Mouse (Mus musculus) MEL (cell line): ENCODE data around the gene 4833420G17Rik. TPM values are rescaled to one million over a fixed set of nuclear protein-coding genes. Genes with fewer than 3 reads are reported as not detected.

Source experiments
- DNase-seq: peaks from one replicate; pipeline ENCODE4 v3.0.0; 2011; ENCODE audit warnings: low read depth, low spot score
- H3K27ac ChIP-seq: 2 replicates; pipeline ENCODE4 v1.5.1; 2012; ENCODE audit warnings: low read depth, mild to moderate bottlenecking, control low read depth, low read length, moderate library complexity; ENCODE audit not compliant: control insufficient read depth
- H3K27me3 ChIP-seq, 2 experiments: fragments of 150-350 bp in 1 of 2; sonication (generic) in 1 of 2; 2 replicates each; pipeline ENCODE4 v1.6.1; 2012; ENCODE audit warnings: low read length in 2 of 2, mild to moderate bottlenecking in 2 of 2, improper control_type of control experiment in 1 of 2, moderate library complexity in 1 of 2; ENCODE audit not compliant: insufficient read depth in 2 of 2, control insufficient read depth in 1 of 2
- H3K36me3 ChIP-seq, 2 experiments: 2 replicates each; pipeline ENCODE4 v1.6.1; 2012 to 2014; ENCODE audit warnings: low read length in 2 of 2, improper control_type of control experiment in 1 of 2, inconsistent platforms in 1 of 2, mild to moderate bottlenecking in 1 of 2; ENCODE audit not compliant: insufficient read depth in 2 of 2, control insufficient read depth in 1 of 2
- H3K4me1 ChIP-seq, 2 experiments: fragments of 150-350 bp in 1 of 2; sonication (generic) in 1 of 2; 2 replicates each; pipeline ENCODE4 v1.6.1; 2012; ENCODE audit warnings: low read length in 2 of 2, improper control_type of control experiment in 1 of 2, mild to moderate bottlenecking in 1 of 2; ENCODE audit not compliant: insufficient read depth in 2 of 2, control insufficient read depth in 1 of 2
- H3K4me3 ChIP-seq, 2 experiments: fragments of 150-350 bp in 1 of 2; sonication (generic) in 1 of 2; 2 replicates each; pipeline ENCODE4 v1.5.1; 2012; ENCODE audit warnings: low read depth in 2 of 2, low read length in 2 of 2, mild to moderate bottlenecking in 2 of 2, moderate library complexity in 2 of 2, control low read depth in 1 of 2, improper control_type of control experiment in 1 of 2; ENCODE audit not compliant: control insufficient read depth in 1 of 2, insufficient read depth in 1 of 2
- H3K79me2 ChIP-seq: 2 replicates; pipeline ENCODE4 v1.6.1; 2012; ENCODE audit warnings: mild to moderate bottlenecking, low read length, moderate library complexity; ENCODE audit not compliant: control insufficient read depth, poor library complexity, insufficient read depth
- H3K9ac ChIP-seq: 2 replicates; pipeline ENCODE4 v1.6.1; 2012; ENCODE audit warnings: low read depth, mild to moderate bottlenecking, control low read depth, low read length, moderate library complexity; ENCODE audit not compliant: control insufficient read depth, poor library complexity, severe bottlenecking
- H3K9me3 ChIP-seq: fragments of 150-350 bp; sonication (generic); replicated peaks from 2 replicates; pipeline ENCODE4 v1.6.1; 2012; ENCODE audit warnings: mild to moderate bottlenecking, low read length, improper control_type of control experiment, moderate library complexity; ENCODE audit not compliant: insufficient read depth
- CHD2 ChIP-seq: IDR thresholded peaks from 2 replicates; pipeline ENCODE4 v1.6.1; 2011; ENCODE audit warnings: low read length, improper control_type of control experiment
- EP300 ChIP-seq, 2 experiments: IDR thresholded peaks; 2 replicates each; pipeline ENCODE4 v1.6.1; 2011; ENCODE audit warnings: improper control_type of control experiment in 2 of 2, low read length in 2 of 2, low read depth in 1 of 2, mild to moderate bottlenecking in 1 of 2
- ETS1 ChIP-seq: IDR thresholded peaks from 2 replicates; pipeline ENCODE4 v1.6.1; 2012; ENCODE audit warnings: low read depth, mild to moderate bottlenecking, inconsistent platforms, low read length, improper control_type of control experiment, moderate library complexity
- GATA1 ChIP-seq: IDR thresholded peaks from 2 replicates; pipeline ENCODE4 v1.6.1; 2011; ENCODE audit warnings: low read depth, low read length, improper control_type of control experiment
- KAT2A ChIP-seq: conservative IDR thresholded peaks from 2 replicates; pipeline ENCODE4 v1.6.1; 2012; ENCODE audit warnings: low read depth, low read length, improper control_type of control experiment, inconsistent platforms
- MAFK ChIP-seq: IDR thresholded peaks from 2 replicates; pipeline ENCODE4 v1.6.1; 2011; ENCODE audit warnings: low read depth, mild to moderate bottlenecking, low read length, improper control_type of control experiment, borderline replicate concordance
- NELFE ChIP-seq: IDR thresholded peaks from 2 replicates; pipeline ENCODE4 v1.6.1; 2011; ENCODE audit warnings: low read depth, low read length, improper control_type of control experiment
- POLR2AphosphoS2 ChIP-seq: IDR thresholded peaks from 2 replicates; pipeline ENCODE4 v1.6.1; 2011; ENCODE audit warnings: low read length, improper control_type of control experiment
- POLR2AphosphoS5 ChIP-seq: IDR thresholded peaks from 2 replicates; pipeline ENCODE4 v1.6.1; 2012; ENCODE audit warnings: low read depth, borderline replicate concordance, mild to moderate bottlenecking, inconsistent platforms, low read length, moderate library complexity, mixed read lengths
- SMC3 ChIP-seq: IDR thresholded peaks from 2 replicates; pipeline ENCODE4 v1.6.1; 2011; ENCODE audit warnings: low read depth, low read length, improper control_type of control experiment
- TBP ChIP-seq: IDR thresholded peaks from 2 replicates; pipeline ENCODE4 v1.8.0; 2011; ENCODE audit warnings: low read depth, low read length, improper control_type of control experiment
- TCF12 ChIP-seq: IDR thresholded peaks from 2 replicates; pipeline ENCODE4 v1.6.1; 2014; ENCODE audit warnings: low read depth, mild to moderate bottlenecking, inconsistent platforms, low read length, improper control_type of control experiment, moderate library complexity
- USF2 ChIP-seq, 2 experiments: IDR thresholded peaks; 2 replicates each; pipeline ENCODE4 v1.6.1; 2011 to 2012; ENCODE audit warnings: improper control_type of control experiment in 2 of 2, low read length in 2 of 2, borderline replicate concordance in 1 of 2, inconsistent platforms in 1 of 2, low read depth in 1 of 2, mild to moderate bottlenecking in 1 of 2; ENCODE audit not compliant: insufficient read depth in 1 of 2
- ZC3H11A ChIP-seq: IDR thresholded peaks from 2 replicates; pipeline ENCODE4 v1.6.1; 2012; ENCODE audit warnings: low read depth, mild to moderate bottlenecking, inconsistent platforms, low read length, improper control_type of control experiment
- ZKSCAN1 ChIP-seq: IDR thresholded peaks from 2 replicates; pipeline ENCODE4 v1.6.1; 2012; ENCODE audit warnings: low read depth, mild to moderate bottlenecking, inconsistent platforms, low read length, improper control_type of control experiment, moderate library complexity
- ZMIZ1 ChIP-seq: IDR thresholded peaks from 2 replicates; pipeline ENCODE4 v1.6.1; 2012; ENCODE audit warnings: low read depth, mild to moderate bottlenecking, inconsistent platforms, low read length, improper control_type of control experiment, moderate library complexity
- polyA plus RNA-seq, 2 experiments: library from polyadenylated mRNA; stranded (reverse) in 1 of 2; unstranded in 1 of 2; fragments of >175 nt in 1 of 2; fragments of >200 nt in 1 of 2; gene quantifications; 2 replicates each; pipeline versions ENCODE4 v1.2.1 to v1.2.4; 2012; ENCODE audit warnings: low replicate concordance in 2 of 2, low read depth in 1 of 2; ENCODE audit not compliant: insufficient read length in 2 of 2, insufficient read depth in 1 of 2, missing spikeins in 1 of 2
- total RNA-seq: library from RNA; depleted of rRNA; stranded (reverse); fragments of 300-350 nt; gene quantifications from 2 replicates; pipeline ENCODE4 v1.2.3, GENCODE M21; 2012

Gene 4833420G17Rik
- total and polyA plus RNA-seq, 3 experiments = 11.1 to 16.7 TPM; not detected in 1

GRCm38 (mm10) chr13:119477789-119478188, 15.2 kb downstream of the 4833420G17Rik start:
- Histone ChIP-seq H3K9ac (no peak overlapping the region), H3K79me2 (no peaks in the 10 kb centered on the region), H3K36me3 (peaks cover 5 to 30% of the 10 kb centered on the region in 2 experiments), H3K9me3 (no peaks in the 10 kb centered on the region), H3K4me1 (peaks cover 3 to 7% of the 10 kb centered on the region in 2 experiments), H3K4me3 (no peak overlapping the region), H3K27ac (no peak overlapping the region), H3K27me3 (no peaks in the 10 kb centered on the region)
- peak; percentile 17 for DNase-seq
- TF ChIP-seq POLR2AphosphoS5 (no peak), SMC3 (no peak), TCF12 (0 out of 2 replicates have a peak, but pooled peaks have one; percentile 19), MAFK (no peak), TBP (no peak), EP300 (IDR thresholded peaks at IDR 0.05; ENCODE audit: low read depth in 1 of 2, low read length in 2 of 2) (peak; percentile 26 to 53; a peak in 2 of 4 replicates), ETS1 (0 out of 2 replicates have a peak, but pooled peaks have one; percentile 20)

GRCm38 (mm10) chr13:119487354-119487753, 24.8 kb downstream of the 4833420G17Rik start:
- TF ChIP-seq ZMIZ1 (no peak), USF2 (IDR thresholded peaks at IDR 0.05; ENCODE audit: borderline replicate concordance in 1 of 2, insufficient read depth in 1 of 2, low read depth in 1 of 2, low read length in 2 of 2) (no peak), KAT2A (no peak), NELFE (no peak), ZC3H11A (no peak), TCF12 (no peak), ETS1 (no peak), GATA1 (no peak), CHD2 (no peak), ZKSCAN1 (no peak), POLR2AphosphoS2 (no peak)
- Histone ChIP-seq H3K36me3 (peaks cover 0 to 2% of the 10 kb centered on the region in 2 experiments; a peak in 2 of 4 replicates), H3K4me1 (no peaks in the 10 kb centered on the region; a peak in 1 of 4 replicates), H3K27me3 (no peaks in the 10 kb centered on the region), H3K27ac (no peak overlapping the region), H3K4me3 (peak overlapping the region in 1 of 2 experiments; percentile 79; a peak in 2 of 4 replicates), H3K9me3 (no peaks in the 10 kb centered on the region), H3K79me2 (no peaks in the 10 kb centered on the region; the same call in 1 of the 2 replicates), H3K9ac (peak overlapping the region; percentile 74)
- DNase-seq = peak; percentile 16
